Mouse (Mus musculus) left cerebral cortex, adult 8-10 months (tissue): ENCODE measurements around the gene Syt9. TPM values are rescaled to one million over a fixed set of nuclear protein-coding genes. Genes with fewer than 3 reads are reported as not detected.

Experiments
- DNase-seq, 2 experiments: peaks; one replicate each; pipeline ENCODE4 v3.0.0; 2022; ENCODE audit warnings: low spot score in 2 of 2
- total RNA-seq, 4 experiments: library from RNA; stranded (reverse); gene quantifications; 2 replicates each; pipeline ENCODE4 v1.2.4; 2022

The Syt9 gene
- total RNA-seq, 4 experiments from 2014 or later: 10.8 to 12.7 (median 10.9) TPM

GRCm38 (mm10) chr7:107536516-107536915, 166.0 kb downstream of the Syt9 start:
- DNase-seq: no peak

- DNase-seq: no peak
These were observed 169.5 kb downstream of the Syt9 start for GRCm38 (mm10) chr7:107540034-107540433.

GRCm38 (mm10) chr7:107545011-107545410, 174.5 kb downstream of the Syt9 start:
- no peak for DNase-seq

DNA sequence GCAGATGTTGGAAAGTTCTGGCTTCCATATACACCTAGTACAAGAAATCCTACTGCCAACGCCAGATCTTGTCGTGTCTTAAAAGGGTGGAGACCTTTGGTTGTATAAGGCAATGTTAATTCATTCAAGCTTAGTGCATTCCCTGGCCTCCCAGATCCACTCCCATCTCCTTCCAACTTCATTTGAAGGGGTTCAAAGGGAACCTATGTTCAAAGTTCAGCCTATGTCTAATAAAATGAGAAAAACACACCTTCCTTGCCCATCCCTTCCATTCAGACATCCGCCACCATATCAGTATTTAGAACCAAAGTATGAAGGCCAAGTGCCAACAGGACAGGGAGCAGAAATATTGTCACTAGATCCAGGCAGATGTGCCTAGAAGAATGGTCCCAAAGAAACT, 177.3 kb downstream of the Syt9 start:
- no peak for DNase-seq

DNA sequence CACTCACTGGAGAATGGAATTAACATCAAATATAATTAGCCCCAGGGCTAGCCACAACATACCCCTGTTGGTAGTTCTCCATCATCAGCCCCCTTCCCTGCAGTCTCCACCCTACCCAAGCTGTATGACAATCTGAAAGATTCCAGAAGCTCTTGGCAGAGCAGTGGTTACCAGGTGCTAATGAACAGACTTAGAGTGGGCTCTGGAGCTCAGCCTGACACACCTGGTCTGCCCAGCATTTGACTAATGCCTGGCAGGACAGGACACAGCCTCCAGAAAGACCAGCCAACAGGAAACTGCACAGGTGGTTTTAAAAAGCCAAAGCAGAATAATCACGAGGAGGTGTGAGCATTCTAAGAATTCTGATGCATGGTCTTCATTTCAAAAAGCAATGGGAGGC, 182.9 kb downstream of the Syt9 start:
- DNase-seq: no peak

DNA sequence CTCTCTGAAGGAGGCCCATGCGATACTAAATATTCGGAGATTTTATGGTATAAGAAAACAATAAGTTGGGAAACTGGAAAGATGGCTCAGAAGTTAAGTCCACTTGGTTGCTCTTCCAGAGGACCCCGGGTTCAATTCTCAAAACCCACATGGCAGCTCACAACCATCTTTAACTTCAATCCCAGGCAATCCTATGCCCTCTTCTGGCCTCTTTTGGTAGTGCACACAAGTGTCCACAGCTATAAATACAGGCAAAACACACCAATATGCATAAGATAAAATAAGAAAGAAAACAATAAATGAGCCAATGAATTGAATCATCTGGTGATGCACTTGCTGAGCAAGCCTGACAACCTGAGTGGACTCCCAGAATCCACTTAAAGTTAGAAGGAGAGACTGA, 185.4 kb downstream of the Syt9 start:
- no peak for DNase-seq

DNA sequence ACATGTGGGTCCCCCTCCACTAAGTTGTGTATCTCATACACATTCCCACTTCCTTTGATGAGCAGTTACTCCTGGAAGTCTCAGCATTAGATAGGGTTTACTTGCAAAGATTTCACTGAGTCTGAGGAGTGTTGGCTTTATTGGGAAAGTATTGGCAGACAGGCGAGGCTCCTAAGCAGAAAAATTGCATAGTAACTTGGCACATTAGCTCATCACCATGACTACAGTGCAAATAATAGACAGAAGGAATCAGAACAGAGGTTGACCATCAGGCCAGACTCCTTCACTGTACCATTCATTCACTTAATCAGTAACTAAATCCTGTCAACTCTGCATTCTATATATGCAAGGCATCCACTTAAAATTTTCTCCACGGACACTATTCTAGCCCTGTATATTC, 190.1 kb downstream of the Syt9 start:
- DNase-seq: no peak

DNA sequence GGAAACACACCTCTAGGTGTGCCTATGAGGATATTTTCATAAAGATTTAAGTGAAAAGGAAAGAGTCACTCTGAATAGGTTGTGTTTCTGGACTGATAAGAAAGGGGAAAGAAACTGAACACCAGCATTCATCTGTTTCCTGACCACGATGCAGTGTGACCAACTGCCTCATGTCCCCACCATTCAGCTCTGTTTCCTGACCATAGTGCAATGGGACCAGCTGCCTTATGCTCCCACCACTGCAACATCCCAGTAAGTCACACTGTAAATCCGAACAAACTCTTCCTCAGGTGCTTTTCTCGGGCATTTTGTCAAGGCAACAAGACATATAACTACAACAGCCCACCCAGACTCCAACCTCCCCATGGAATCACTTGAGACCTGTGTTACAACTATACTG, 191.1 kb downstream of the Syt9 start:
- DNase-seq: no peak

- no peak for DNase-seq
These were observed 193.2 kb downstream of the Syt9 start for GRCm38 (mm10) chr7:107563727-107564126.

DNA sequence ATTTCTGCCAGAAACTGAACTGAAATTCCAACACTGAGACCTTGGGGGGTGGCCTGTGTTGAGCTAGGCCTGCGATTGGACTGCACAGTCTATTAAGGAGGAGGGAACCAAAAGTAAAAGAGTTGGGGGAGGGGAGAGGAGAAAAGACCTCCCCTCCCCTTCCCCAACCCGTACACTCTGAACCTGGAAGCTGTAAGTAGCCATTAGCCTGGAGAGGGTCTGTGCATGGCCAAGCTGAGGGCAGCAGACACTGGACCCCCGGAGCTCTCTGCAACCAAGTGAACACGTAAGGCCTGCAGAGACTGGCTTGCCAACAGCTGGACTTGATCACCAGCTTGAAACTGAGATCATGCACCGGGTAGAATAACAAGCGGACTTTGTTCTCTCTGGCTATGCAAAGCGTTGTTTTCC, 196.7 kb downstream of the Syt9 start, which contains the start of gene Olfml1:
TSS of gene Olfml1 (plus strand) at position 186 of the 411 bp plus-strand sequence.
- peak; percentile 7 to 25 for DNase-seq

- DNase-seq: no peak
These were observed 197.1 kb downstream of the Syt9 start for GRCm38 (mm10) chr7:107567674-107568073.

DNA sequence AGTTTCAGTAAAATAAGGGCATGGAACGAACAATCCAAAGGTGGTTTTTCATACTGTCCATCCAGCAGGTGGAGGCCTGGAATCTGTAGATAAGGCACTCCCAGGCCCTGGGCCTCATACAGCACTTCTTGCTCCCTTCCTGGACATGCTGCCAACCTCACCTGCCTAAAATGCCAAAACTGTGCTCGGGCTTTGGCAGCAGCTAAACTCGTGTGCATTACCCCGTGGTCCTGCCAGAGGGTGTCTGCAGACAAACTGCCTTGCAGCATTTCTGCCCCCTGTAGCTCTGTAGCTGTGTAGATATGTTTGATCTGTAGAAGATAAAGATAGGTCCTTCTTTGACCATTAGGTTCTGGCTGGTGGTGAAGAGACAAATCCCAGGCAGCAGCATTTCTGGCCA, 198.4 kb downstream of the Syt9 start:
- DNase-seq: no peak

- no peak for DNase-seq
These were observed 203.3 kb downstream of the Syt9 start for GRCm38 (mm10) chr7:107573856-107574255.

DNA sequence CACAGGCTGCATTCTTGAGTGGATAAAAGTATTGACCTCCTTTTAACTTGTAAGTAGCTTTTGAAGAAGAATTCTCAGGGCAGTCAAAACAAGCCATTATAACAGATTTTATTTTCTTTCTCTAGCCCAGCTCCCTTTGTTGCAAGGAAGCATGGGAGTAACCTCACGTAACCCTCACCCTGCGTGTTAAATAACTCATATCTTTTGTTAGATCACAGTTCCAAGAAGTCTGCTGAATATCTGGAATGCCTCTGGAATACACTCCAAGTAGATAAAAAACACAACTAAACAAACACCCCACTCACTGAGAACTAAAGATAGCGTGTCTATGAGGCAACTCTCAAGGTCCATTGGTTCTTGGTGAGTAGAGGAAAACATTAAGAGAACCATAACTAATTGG, 203.7 kb downstream of the Syt9 start:
- no peak for DNase-seq

GRCm38 (mm10) chr7:107592641-107593040, 222.1 kb downstream of the Syt9 start:
- DNase-seq: peak in 1 of 2 experiments; percentile 51

DNA sequence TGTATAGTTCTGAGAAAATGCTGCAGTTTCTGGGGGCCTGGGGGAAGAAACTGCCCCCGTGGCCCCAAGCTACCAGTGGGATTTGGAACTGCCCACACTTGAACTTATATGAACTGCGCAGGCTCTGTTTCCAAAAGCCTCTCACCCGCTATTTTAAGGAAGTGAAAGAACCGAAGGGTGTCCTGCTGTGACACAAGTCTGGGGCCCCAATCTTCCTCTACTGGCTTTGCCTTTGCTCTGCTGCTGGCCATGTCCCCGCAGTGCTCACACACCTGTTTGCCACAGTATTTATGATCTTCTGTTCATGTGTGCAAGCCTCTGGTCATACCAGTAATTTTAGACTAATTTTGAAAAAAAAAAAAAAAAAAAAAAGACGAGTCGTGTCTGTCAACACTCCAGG, 223.4 kb downstream of the Syt9 start:
- DNase-seq: no peak

GRCm38 (mm10) chr7:107594325-107594856, 223.9 kb downstream of the Syt9 start:
- peak; percentile 12 to 26 for DNase-seq

- peak; percentile 65 to 87 for DNase-seq
These were observed 224.4 kb downstream of the Syt9 start, which contains the start of gene Ppfibp2 for GRCm38 (mm10) chr7:107594857-107595402. Gene Ppfibp2 (plus strand): TSS chr7:107595207.

DNA sequence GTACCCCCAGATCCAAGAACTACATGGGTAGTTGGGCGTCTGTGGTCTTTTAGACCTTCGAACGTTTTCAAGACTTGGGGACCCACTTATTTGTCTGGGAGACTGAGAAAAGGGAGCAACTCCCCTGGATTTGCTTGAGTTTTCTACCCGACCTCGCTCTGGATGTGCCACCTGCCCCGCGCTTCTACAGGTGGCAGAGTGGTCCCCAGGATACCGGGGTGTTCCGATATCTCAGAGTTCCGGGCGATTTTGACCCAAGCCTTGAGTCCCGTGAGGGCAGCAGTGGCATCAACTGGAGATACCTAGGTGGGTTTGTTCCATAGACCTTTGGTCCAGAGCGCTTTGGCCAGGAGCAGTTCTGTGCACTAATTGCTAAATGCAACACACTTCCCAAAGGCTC, 224.9 kb downstream of the Syt9 start:
- no peak for DNase-seq

DNA sequence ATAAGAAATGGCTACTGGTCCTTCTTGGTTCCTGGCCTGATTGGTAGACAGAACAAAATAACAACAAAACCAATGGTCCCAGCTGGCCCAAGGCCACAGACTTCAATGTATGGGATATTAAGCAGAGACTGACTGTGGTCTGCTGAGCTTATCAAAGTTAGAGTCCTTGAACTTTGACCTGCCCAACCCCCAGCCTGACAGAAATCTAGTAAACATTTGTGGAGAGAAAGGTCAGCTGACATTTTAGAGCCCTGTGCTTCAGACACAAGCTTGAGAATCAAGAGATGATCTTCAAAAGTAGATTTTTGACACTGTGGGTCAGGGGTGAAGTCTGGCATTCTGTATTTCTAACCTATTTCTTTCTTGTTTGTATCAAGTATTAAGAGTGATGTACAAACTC, 226.2 kb downstream of the Syt9 start:
- DNase-seq: no peak

GRCm38 (mm10) chr7:107597956-107598355, 227.4 kb downstream of the Syt9 start:
- DNase-seq: no peak
